Mouse (Mus musculus): ENCODE results near the gene Crybg1.

DNA sequence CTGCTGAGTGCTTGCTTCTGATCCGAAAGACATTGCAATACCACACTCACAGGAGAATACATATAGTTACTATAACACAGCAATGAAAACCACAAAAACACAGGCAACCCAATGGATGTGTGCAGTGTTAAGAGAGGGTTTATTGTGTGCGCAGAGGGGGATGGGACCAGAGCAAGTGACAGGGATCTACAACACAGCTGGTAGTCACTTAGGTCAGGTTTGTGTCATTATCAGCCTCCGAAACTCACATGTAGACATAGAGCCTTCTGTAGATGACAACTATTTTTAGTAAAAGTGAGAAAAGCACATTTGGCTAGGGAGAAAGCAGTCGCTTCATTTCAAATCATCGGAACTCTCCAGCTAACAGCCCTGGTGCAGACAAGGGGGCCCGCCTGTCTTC lies 166.2 kb downstream of the Crybg1 start:
- TF ChIP-seq MAZ (IDR thresholded peaks at IDR 0.05; ENCODE audit: low read depth, low read length): no peak
- TF ChIP-seq CTCF (conservative IDR thresholded peaks at IDR 0.05 in 1 of 2, IDR thresholded peaks at IDR 0.05 in 1 of 2; ENCODE audit: low read depth in 2 of 2, low read length in 2 of 2): no peak
- no peak; the same call in 1 of the 2 replicates for TF ChIP-seq EP300 (IDR thresholded peaks at IDR 0.05; ENCODE audit: low read length)
- TF ChIP-seq MAX (IDR thresholded peaks at IDR 0.05; ENCODE audit: low read length): no peak
- TF ChIP-seq ZKSCAN1 (IDR thresholded peaks at IDR 0.05; ENCODE audit: borderline replicate concordance, low read depth, low read length): no peak
- peak; percentile 52 for TF ChIP-seq MEF2A (IDR thresholded peaks at IDR 0.05; ENCODE audit: borderline replicate concordance, low read depth, low read length)
- no peak for TF ChIP-seq JUND (conservative IDR thresholded peaks at IDR 0.05; ENCODE audit: low read depth, low read length)
- 0 out of 2 replicates have a peak, but pooled peaks have one; percentile 26 for TF ChIP-seq TCF12 (IDR thresholded peaks at IDR 0.05; ENCODE audit: low read depth, low read length)
- TF ChIP-seq POLR2A (IDR thresholded peaks at IDR 0.05; ENCODE audit: low read depth, low read length): no peak
- no peak for TF ChIP-seq RCOR1 (conservative IDR thresholded peaks at IDR 0.05; ENCODE audit: low read depth, low read length)
- no peak for TF ChIP-seq MXI1 (IDR thresholded peaks at IDR 0.05; ENCODE audit: low read depth, low read length)
- TF ChIP-seq CHD1 (IDR thresholded peaks at IDR 0.05; ENCODE audit: low read depth, low read length): no peak
- TF ChIP-seq UBTF (IDR thresholded peaks at IDR 0.05; ENCODE audit: low read depth, low read length): no peak
